Mouse (Mus musculus): ENCODE results near the gene Cat. TPM values are rescaled to one million over a fixed set of nuclear protein-coding genes. Genes with fewer than 3 reads are reported as not detected.

The Cat gene
- total and polyA plus RNA-seq, 3 experiments = 29.8 to 84.7 (median 45.0) TPM

DNA sequence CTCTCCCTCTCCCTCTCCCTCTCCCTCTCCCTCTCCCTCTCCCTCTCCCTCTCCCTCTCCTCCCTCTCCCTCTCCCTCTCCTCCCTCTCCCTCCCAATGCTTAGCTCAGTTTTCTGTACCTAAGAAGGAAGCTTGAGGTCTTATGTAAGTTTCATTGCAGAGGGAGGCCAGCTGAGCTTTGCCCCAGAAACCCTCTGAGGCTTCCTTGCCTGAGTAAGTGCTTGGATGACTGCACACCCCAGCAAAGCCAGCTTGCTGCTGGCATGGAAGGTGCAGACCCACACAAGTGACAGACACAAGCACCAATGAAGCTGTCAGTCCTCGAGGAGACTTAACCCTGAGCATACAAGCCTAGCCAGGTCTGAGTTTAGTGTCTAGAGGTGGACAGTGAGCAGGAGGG, 54.2 kb downstream of the Cat start:
- no peak overlapping the region for H3K27ac ChIP-seq (ENCODE audit: insufficient read depth, low read depth)
- no peaks in the 10 kb centered on the region for H3K9me3 ChIP-seq (replicated peaks; ENCODE audit: low read length)
- in situ Hi-C loops (cut with MboI; ENCODE audit: low pct_ligation_motif_present, low pct_unique_long_range_greater_than_20kb, low sequenced_read_pairs) (no loop called here), dilution Hi-C loops (cut with MboI; ENCODE audit: extremely low pct_ligation_motif_present, extremely low pct_unique_long_range_greater_than_20kb, low sequenced_read_pairs) (no loop called here)
- no peaks in the 10 kb centered on the region; a peak in 1 of 4 replicates for H3K4me1 ChIP-seq (ENCODE audit: control insufficient read depth in 1 of 2, insufficient read depth in 2 of 2)
- peaks cover 15% of the 10 kb centered on the region for H3K27me3 ChIP-seq (replicated peaks)
- no peak for DNase-seq (ENCODE audit: extremely low read depth)
- TF ChIP-seq MEF2A (IDR thresholded peaks at IDR 0.05; ENCODE audit: borderline replicate concordance, low read depth, low read length) (no peak), JUN (IDR thresholded peaks at IDR 0.05; ENCODE audit: insufficient read depth, low read depth, low read length) (no peak), USF2 (conservative IDR thresholded peaks at IDR 0.05; ENCODE audit: low read depth, low read length) (no peak), MAX (IDR thresholded peaks at IDR 0.05; ENCODE audit: low read length) (no peak), USF1 (IDR thresholded peaks at IDR 0.05; ENCODE audit: low read depth, low read length) (no peak)
- no peak overlapping the region for H3K9ac ChIP-seq (ENCODE audit: insufficient read depth, low read depth)
- H3K79me2 ChIP-seq (replicated peaks; ENCODE audit: control insufficient read depth, extremely low read depth, insufficient read depth, poor library complexity, severe bottlenecking) = no peaks in the 10 kb centered on the region
- no peak overlapping the region for H3K4me2 ChIP-seq (ENCODE audit: insufficient read depth, low read depth, poor library complexity, severe bottlenecking)
- no peaks in the 10 kb centered on the region for H3K36me3 ChIP-seq (replicated peaks in 1 of 2; ENCODE audit: control insufficient read depth in 1 of 2, insufficient read depth in 1 of 2, low read length in 1 of 2)
- H3K4me3 ChIP-seq (replicated peaks in 1 of 3; ENCODE audit: low read depth in 2 of 3, low read length in 2 of 3, poor library complexity in 1 of 3) = no peak overlapping the region

DNA sequence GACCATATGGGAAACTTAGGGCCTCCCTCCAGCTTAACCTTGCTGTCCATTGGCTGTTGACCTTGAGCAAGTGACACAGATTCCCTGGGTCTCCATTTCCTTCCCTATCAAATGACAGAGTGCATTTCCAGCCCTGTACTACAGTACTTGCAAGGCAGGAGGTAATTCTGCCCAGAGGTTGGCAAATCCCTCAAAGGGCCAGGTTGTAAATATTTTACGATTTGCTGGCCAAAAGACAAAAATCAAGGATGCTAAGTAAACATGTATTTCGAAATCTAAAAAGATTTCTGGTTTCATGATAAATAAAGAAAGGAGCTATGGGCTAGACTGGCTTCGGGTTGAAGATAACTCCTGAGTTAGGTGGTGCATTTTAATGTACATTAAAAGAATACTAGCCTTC, 56.6 kb downstream of the Cat start:
- in situ Hi-C loops (cut with MboI; ENCODE audit: low pct_ligation_motif_present, low pct_unique_long_range_greater_than_20kb, low sequenced_read_pairs) = loop anchor here (10.0 kb wide), 1 partner anchor 304 kb away; no protein-coding TSS in a partner anchor
- no peak for DNase-seq (ENCODE audit: extremely low read depth)

DNA sequence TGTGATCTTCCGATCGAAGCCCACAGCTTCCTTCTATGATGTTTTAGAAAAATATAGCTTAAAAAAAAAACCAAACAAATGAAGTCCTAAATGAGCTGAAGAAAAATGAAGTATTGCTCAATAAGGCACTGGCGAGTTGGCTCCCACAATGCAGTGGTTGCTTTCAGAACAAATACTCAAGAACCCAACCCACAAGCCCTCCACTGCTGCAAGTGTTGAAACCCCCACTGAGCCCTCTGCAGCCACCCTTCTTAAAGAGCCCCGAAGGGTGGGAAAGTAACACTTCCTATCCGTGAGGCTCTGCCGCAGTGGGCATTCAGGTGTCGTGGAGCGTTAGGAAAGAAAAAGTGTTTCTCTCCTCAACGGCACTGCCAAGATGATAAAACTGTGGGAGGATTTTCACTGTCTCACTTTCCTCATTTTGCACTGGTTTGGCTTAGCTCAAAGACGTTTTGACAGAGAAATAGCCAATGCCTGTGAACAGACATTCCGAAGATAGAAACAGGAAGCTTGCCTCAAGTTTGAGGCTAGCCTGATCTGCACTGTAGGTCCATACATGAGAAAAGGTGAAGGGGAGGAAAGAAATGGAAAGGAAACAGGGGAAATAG, 59.4 kb downstream of the Cat start:
- Histone ChIP-seq H3K27me3 (replicated peaks) (peaks cover 11% of the 10 kb centered on the region), H3K79me2 (replicated peaks; ENCODE audit: control insufficient read depth, extremely low read depth, insufficient read depth, poor library complexity, severe bottlenecking) (no peaks in the 10 kb centered on the region), H3K9ac (ENCODE audit: insufficient read depth, low read depth) (no peak overlapping the region), H3K27ac (ENCODE audit: insufficient read depth, low read depth) (no peak overlapping the region), H3K36me3 (replicated peaks in 1 of 2; ENCODE audit: control insufficient read depth in 1 of 2, insufficient read depth in 1 of 2, low read length in 1 of 2) (no peaks in the 10 kb centered on the region), H3K4me1 (ENCODE audit: control insufficient read depth in 1 of 2, insufficient read depth in 2 of 2) (no peaks in the 10 kb centered on the region), H3K4me2 (ENCODE audit: insufficient read depth, low read depth, poor library complexity, severe bottlenecking) (no peak overlapping the region), H3K9me3 (replicated peaks; ENCODE audit: low read length) (no peaks in the 10 kb centered on the region), H3K4me3 (replicated peaks in 1 of 3; ENCODE audit: low read depth in 2 of 3, low read length in 2 of 3, poor library complexity in 1 of 3) (no peak overlapping the region)
- DNase-seq (ENCODE audit: extremely low read depth) = no peak
- in situ Hi-C loops (cut with MboI; ENCODE audit: low pct_ligation_motif_present, low pct_unique_long_range_greater_than_20kb, low sequenced_read_pairs) (loop anchor here (10.0 kb wide), 1 partner anchor 301 kb away; no protein-coding TSS in a partner anchor), dilution Hi-C loops (cut with MboI; ENCODE audit: extremely low pct_ligation_motif_present, extremely low pct_unique_long_range_greater_than_20kb, low sequenced_read_pairs) (no loop called here)
- no peak for TF ChIP-seq IRF4 (IDR thresholded peaks at IDR 0.05; ENCODE audit: low read depth, low read length)
- TF ChIP-seq EP300 (IDR thresholded peaks at IDR 0.05; ENCODE audit: low read length) = no peak
- TF ChIP-seq ZC3H11A (IDR thresholded peaks at IDR 0.05; ENCODE audit: low read depth, low read length) = no peak

More for the DNA sequence above, 56.6 kb downstream of the Cat start:
- TF ChIP-seq SMC3 (IDR thresholded peaks at IDR 0.05; ENCODE audit: low read depth, low read length) (no peak), TCF12 (IDR thresholded peaks at IDR 0.05; ENCODE audit: low read depth, low read length) (no peak), NRF1 (IDR thresholded peaks at IDR 0.05; ENCODE audit: low read depth, low read length) (no peak)
- no peak overlapping the region for H3K27ac ChIP-seq (ENCODE audit: insufficient read depth, low read depth)
- dilution Hi-C loops (cut with MboI; ENCODE audit: extremely low pct_ligation_motif_present, extremely low pct_unique_long_range_greater_than_20kb, low sequenced_read_pairs) = no loop called here
- H3K9ac ChIP-seq (ENCODE audit: insufficient read depth, low read depth) = no peak overlapping the region
- H3K4me3 ChIP-seq (replicated peaks in 1 of 3; ENCODE audit: low read depth in 2 of 3, low read length in 2 of 3, poor library complexity in 1 of 3) = no peak overlapping the region
- H3K27me3 ChIP-seq (replicated peaks) = peaks cover 15% of the 10 kb centered on the region
- no peaks in the 10 kb centered on the region for H3K79me2 ChIP-seq (replicated peaks; ENCODE audit: control insufficient read depth, extremely low read depth, insufficient read depth, poor library complexity, severe bottlenecking)
- H3K4me1 ChIP-seq (ENCODE audit: control insufficient read depth in 1 of 2, insufficient read depth in 2 of 2) = no peaks in the 10 kb centered on the region
- H3K36me3 ChIP-seq (replicated peaks in 1 of 2; ENCODE audit: control insufficient read depth in 1 of 2, insufficient read depth in 1 of 2, low read length in 1 of 2) = no peaks in the 10 kb centered on the region
- no peak overlapping the region for H3K4me2 ChIP-seq (ENCODE audit: insufficient read depth, low read depth, poor library complexity, severe bottlenecking)
- H3K9me3 ChIP-seq (replicated peaks; ENCODE audit: low read length) = no peaks in the 10 kb centered on the region
